Mouse (Mus musculus): ENCODE data around the gene Ubtd1. TPM values are rescaled to one million over a fixed set of nuclear protein-coding genes. Genes with fewer than 3 reads are reported as not detected.

Ubtd1 gene
- polyA plus RNA-seq, 1 experiment from 2014 or later, result 12.5 TPM

DNA sequence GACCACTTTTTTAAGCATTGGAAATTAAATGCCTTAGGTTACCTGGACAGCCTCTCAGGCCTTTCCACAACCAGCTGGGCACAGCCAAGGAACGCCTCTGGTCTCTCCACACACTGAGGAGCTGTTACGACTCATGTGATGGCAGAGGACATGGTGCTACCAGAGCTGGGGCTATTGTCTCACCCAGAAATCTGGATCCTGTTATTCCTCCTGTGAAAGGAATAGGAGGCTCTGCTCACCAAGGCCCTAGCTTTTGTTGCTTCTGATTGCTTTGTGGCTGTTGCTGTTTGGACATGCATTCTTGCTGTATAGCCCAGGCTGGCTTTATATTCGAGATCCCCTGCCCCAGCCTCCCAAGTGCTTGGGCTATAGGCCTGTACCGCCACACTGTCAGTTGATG lies 34.7 kb downstream of the Ubtd1 start:
- no peak for TF ChIP-seq CTCF (IDR thresholded peaks at IDR 0.05; ENCODE audit: low read depth)
- no peak for ATAC-seq
- no peaks in the 10 kb centered on the region for H3K27me3 ChIP-seq (replicated peaks; ENCODE audit: control insufficient read depth, insufficient read depth, low read length)
- no peak overlapping the region for H3K4me2 ChIP-seq (replicated peaks; ENCODE audit: low read depth)
- no peaks in the 10 kb centered on the region for H3K9me3 ChIP-seq (ENCODE audit: control insufficient read depth)
- H3K4me1 ChIP-seq (replicated peaks; ENCODE audit: control insufficient read depth, insufficient read depth, low read length), result no peaks in the 10 kb centered on the region
- H3K9ac ChIP-seq (ENCODE audit: low read depth, low read length), result no peak overlapping the region
- no peak overlapping the region for H3K27ac ChIP-seq (ENCODE audit: low read depth, low read length)
- H3K4me3 ChIP-seq (ENCODE audit: low read depth, low read length), result no peak overlapping the region
- WGBS, result 90% methylated on average over 4 of the region's 4 CpGs
- H3K36me3 ChIP-seq (ENCODE audit: control insufficient read depth, insufficient read depth), result no peaks in the 10 kb centered on the region

DNA sequence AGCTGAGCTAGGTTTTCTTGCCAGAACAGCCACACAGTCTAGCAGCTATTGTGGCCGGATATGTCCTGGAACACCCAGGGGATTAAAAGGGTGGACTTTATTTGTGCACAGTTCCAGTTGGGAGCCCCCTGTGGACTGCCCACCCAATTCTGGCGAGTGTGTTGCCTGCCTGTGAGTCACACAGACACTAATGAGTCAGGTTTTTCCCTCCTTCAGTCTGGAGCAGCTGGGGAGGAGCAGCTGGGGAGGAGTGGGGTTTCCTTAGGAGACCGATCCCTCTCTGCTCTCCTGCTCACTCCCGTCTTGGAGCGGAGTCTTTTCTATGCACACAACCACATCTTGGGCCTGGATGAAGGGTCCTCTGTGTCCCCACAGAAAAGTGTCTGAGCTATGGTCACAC lies 35.3 kb downstream of the Ubtd1 start:
- H3K9ac ChIP-seq (ENCODE audit: low read depth, low read length), result no peak overlapping the region

DNA sequence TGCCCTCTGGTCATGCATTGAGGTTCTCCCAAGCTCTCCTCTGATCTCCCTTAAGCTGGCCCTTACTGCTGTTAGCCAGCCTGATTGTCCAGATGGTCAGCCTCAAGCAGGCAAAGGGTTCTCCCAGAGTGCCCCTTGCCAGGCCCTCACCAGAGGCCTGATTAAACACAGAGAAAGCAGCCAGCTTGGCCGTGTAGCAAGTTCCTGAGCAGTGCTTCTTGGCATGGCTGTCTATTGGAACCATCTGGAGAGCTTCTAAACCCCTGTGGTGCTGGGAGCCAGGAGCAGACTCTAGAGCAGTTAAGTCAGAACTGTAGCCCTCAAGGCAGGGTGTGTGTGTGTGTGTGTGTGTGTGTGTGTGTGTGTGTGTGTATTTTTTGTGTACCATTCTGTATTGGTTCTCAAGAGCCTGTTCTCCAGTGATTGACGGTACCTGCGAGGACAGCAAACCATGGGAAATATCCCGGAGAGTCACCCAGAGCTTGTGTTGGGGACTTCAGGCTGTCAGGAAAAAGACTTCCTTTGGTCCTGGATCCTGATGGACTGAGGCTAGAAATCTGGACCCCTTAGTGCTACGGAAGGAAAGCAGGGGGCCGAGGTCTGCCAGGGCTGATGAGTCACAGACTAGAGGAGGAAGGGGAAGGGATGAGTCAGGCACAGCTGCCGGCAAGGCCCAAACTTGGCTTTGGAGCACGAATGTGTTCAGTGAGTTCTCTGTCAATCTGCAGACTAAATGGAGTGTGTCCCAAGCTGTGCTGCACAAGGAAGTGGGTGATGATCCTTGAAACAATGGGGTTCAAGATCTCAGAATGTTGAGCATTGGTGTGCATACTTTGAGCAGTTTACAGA lies 36.1 kb downstream of the Ubtd1 start:
- Histone ChIP-seq H3K9ac (ENCODE audit: low read depth, low read length) (no peak overlapping the region), H3K4me3 (ENCODE audit: low read depth, low read length) (no peak overlapping the region), H3K9me3 (ENCODE audit: control insufficient read depth) (no peaks in the 10 kb centered on the region), H3K4me2 (replicated peaks; ENCODE audit: low read depth) (no peak overlapping the region), H3K4me1 (replicated peaks; ENCODE audit: control insufficient read depth, insufficient read depth, low read length) (no peaks in the 10 kb centered on the region), H3K27ac (ENCODE audit: low read depth, low read length) (peak overlapping the region; percentile 35; the same call in 1 of the 2 replicates), H3K27me3 (replicated peaks; ENCODE audit: control insufficient read depth, insufficient read depth, low read length) (no peaks in the 10 kb centered on the region), H3K36me3 (ENCODE audit: control insufficient read depth, insufficient read depth) (no peaks in the 10 kb centered on the region)
- no peak for TF ChIP-seq CTCF (IDR thresholded peaks at IDR 0.05; ENCODE audit: low read depth)
- WGBS, result 55% methylated on average over 8 of the region's 8 CpGs
- no peak for ATAC-seq

More for the DNA sequence above, 35.3 kb downstream of the Ubtd1 start:
- Histone ChIP-seq H3K9me3 (ENCODE audit: control insufficient read depth) (no peaks in the 10 kb centered on the region), H3K27me3 (replicated peaks; ENCODE audit: control insufficient read depth, insufficient read depth, low read length) (no peaks in the 10 kb centered on the region), H3K27ac (ENCODE audit: low read depth, low read length) (peak overlapping the region; percentile 35; the same call in 1 of the 2 replicates), H3K4me2 (replicated peaks; ENCODE audit: low read depth) (no peak overlapping the region), H3K36me3 (ENCODE audit: control insufficient read depth, insufficient read depth) (no peaks in the 10 kb centered on the region), H3K4me3 (ENCODE audit: low read depth, low read length) (no peak overlapping the region), H3K4me1 (replicated peaks; ENCODE audit: control insufficient read depth, insufficient read depth, low read length) (no peaks in the 10 kb centered on the region)
- no peak for TF ChIP-seq CTCF (IDR thresholded peaks at IDR 0.05; ENCODE audit: low read depth)
- WGBS, result 61% methylated on average over 5 of the region's 5 CpGs
- ATAC-seq, result no peak

DNA sequence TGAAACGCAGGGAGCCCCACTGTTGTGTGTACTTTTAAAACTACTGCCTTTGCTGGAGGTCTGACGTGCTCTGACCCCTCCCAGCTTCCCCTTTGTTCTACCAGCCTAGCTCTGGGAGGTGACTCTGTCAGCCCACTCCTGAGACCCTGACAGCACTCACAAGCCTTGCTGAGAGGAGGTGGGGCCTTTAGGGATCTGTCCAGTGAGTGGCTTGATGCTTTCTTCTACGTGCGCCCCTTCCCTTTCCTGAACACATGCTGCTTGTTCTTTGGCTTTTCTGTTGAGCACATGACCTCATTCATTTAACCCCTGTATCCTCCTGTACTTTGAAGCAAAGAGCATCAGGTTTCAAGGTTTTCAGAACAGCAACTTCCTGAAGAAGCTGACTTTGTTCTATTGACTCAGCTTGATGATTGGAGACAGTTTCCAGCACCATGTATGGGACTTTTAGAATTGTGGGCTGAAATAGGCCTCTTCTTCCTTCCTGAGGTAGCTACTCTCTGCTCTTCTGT lies 37.5 kb downstream of the Ubtd1 start:
- no peak overlapping the region for H3K9ac ChIP-seq (ENCODE audit: low read depth, low read length)
- H3K9me3 ChIP-seq (ENCODE audit: control insufficient read depth), result no peaks in the 10 kb centered on the region
- H3K4me3 ChIP-seq (ENCODE audit: low read depth, low read length), result no peak overlapping the region
- no peak overlapping the region for H3K4me2 ChIP-seq (replicated peaks; ENCODE audit: low read depth)
- 42% methylated on average over 4 of the region's 4 CpGs for WGBS
- H3K4me1 ChIP-seq (replicated peaks; ENCODE audit: control insufficient read depth, insufficient read depth, low read length), result no peaks in the 10 kb centered on the region
- no peak overlapping the region for H3K27ac ChIP-seq (ENCODE audit: low read depth, low read length)
- TF ChIP-seq CTCF (IDR thresholded peaks at IDR 0.05; ENCODE audit: low read depth), result no peak
- no peaks in the 10 kb centered on the region for H3K27me3 ChIP-seq (replicated peaks; ENCODE audit: control insufficient read depth, insufficient read depth, low read length)
- H3K36me3 ChIP-seq (ENCODE audit: control insufficient read depth, insufficient read depth), result no peaks in the 10 kb centered on the region
- ATAC-seq, result no peak

DNA sequence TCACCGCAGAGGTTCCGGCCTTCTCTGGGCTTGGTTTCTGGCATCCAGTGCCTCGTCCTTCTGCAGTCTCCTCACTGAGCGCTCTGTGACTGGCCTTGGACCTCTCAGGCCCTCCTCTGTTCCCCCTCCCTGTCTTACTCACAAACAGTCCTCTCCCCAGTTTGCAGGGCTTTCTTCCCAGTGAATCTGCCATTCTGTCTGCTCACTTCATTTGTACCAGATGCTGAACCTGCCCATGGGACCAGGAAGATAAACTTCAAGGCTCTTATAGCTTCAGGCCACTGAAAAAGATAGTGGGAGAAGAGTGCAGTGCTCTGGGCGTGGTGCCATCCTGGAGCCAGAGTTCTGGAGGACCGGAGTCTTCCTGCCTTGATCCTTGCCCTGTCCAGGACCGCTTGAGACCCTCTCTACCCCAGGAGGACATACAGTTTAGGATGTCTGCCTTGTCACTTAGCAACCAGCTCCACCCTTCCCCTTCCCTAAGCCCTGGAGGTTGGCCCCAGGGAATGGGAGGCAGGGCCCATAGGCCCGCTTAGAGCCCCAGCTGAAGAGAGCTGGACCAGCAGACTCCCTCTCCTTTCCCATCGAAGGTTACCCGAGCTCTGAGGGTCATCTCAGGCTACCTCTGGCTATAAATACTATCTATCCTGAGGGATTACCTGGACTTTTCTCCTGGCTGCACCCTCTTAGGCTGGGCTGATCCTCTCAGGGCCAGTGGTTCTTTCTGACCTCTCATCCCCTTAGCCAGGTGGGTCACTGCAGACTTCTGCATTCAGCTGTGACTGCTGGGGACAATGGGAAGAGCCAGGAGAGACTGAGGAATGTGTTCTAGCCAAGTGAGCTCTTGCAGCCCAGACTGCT lies 40.3 kb downstream of the Ubtd1 start:
- Histone ChIP-seq H3K9ac (ENCODE audit: low read depth, low read length) (no peak overlapping the region), H3K36me3 (ENCODE audit: control insufficient read depth, insufficient read depth) (no peaks in the 10 kb centered on the region), H3K4me3 (ENCODE audit: low read depth, low read length) (no peak overlapping the region), H3K9me3 (ENCODE audit: control insufficient read depth) (no peaks in the 10 kb centered on the region), H3K4me1 (replicated peaks; ENCODE audit: control insufficient read depth, insufficient read depth, low read length) (no peaks in the 10 kb centered on the region), H3K27me3 (replicated peaks; ENCODE audit: control insufficient read depth, insufficient read depth, low read length) (no peaks in the 10 kb centered on the region), H3K27ac (ENCODE audit: low read depth, low read length) (no peak overlapping the region), H3K4me2 (replicated peaks; ENCODE audit: low read depth) (no peak overlapping the region)
- TF ChIP-seq CTCF (IDR thresholded peaks at IDR 0.05; ENCODE audit: low read depth), result no peak
- WGBS, result 76% methylated on average over 10 of the region's 10 CpGs
- no peak for ATAC-seq

DNA sequence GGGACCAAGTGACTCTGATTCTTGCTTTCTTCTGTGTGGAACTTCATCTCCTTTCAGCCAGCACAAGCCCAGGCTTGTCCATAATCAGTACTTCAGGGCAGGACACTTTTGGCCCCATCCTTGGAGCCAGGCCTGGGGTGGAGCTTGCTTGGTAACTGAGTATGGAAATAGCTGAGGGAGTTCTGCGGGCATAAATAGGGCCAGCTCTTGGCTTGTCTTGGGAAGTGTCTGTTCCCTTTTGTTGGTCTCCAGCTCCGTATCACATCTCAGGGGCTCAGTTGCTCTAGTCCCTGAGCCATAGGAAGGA lies 40.9 kb downstream of the Ubtd1 start:
- Histone ChIP-seq H3K27me3 (replicated peaks; ENCODE audit: control insufficient read depth, insufficient read depth, low read length) (no peaks in the 10 kb centered on the region), H3K4me1 (replicated peaks; ENCODE audit: control insufficient read depth, insufficient read depth, low read length) (no peaks in the 10 kb centered on the region), H3K9me3 (ENCODE audit: control insufficient read depth) (no peaks in the 10 kb centered on the region), H3K4me3 (ENCODE audit: low read depth, low read length) (no peak overlapping the region), H3K36me3 (ENCODE audit: control insufficient read depth, insufficient read depth) (no peaks in the 10 kb centered on the region), H3K27ac (ENCODE audit: low read depth, low read length) (no peak overlapping the region), H3K4me2 (replicated peaks; ENCODE audit: low read depth) (no peak overlapping the region), H3K9ac (ENCODE audit: low read depth, low read length) (no peak overlapping the region)
- WGBS, result 82% methylated on average over 2 of the region's 2 CpGs
- TF ChIP-seq CTCF (IDR thresholded peaks at IDR 0.05; ENCODE audit: low read depth), result no peak
- no peak for ATAC-seq

Data from intestine, postnatal 0 days (tissue).